Mouse (Mus musculus) liver, embryonic 14.5 days (tissue): ENCODE data around the gene Ecd. TPM values are rescaled to one million over a fixed set of nuclear protein-coding genes. Genes with fewer than 3 reads are reported as not detected.

Source experiments
- ATAC-seq: fragments of 200-750 bp; cut with Nextera tagmentation; 2 replicates; pipeline ENCODE4 v1.8.0; 2017; ENCODE audit warnings: moderate number of reproducible peaks, mild to moderate bottlenecking, moderate library complexity; ENCODE audit not compliant: insufficient read depth
- DNase-seq, 3 experiments: peaks; one replicate each; pipeline ENCODE4 v3.0.0-alpha.2; 2012 to 2013; ENCODE audit warnings: low read depth in 3 of 3, low spot score in 3 of 3
- H3K27ac ChIP-seq: fragments of 300-500 bp; sonication (generic); 2 replicates; pipeline ENCODE4 v1.5.1; 2014; ENCODE audit warnings: moderate library complexity, mild to moderate bottlenecking, control low read depth, inconsistent platforms
- H3K27me3 ChIP-seq: fragments of 300-500 bp; sonication (generic); 2 replicates; pipeline ENCODE4 v1.6.1; 2014; ENCODE audit warnings: mild to moderate bottlenecking, low read length, moderate library complexity; ENCODE audit not compliant: control insufficient read depth, insufficient read depth
- H3K36me3 ChIP-seq: fragments of 300-500 bp; sonication (generic); replicated peaks from 2 replicates; pipeline ENCODE4 v1.6.1; 2014; ENCODE audit warnings: low read depth; ENCODE audit not compliant: control insufficient read depth, insufficient read depth
- H3K4me1 ChIP-seq, 2 experiments: fragments of 200-500 bp in 1 of 2; fragments of 300-500 bp in 1 of 2; sonication (generic) in 1 of 2; replicated peaks; 2 replicates each; pipeline ENCODE4 v1.6.1; 2012 to 2014; ENCODE audit warnings: antibody characterized with exemption in 1 of 2, inconsistent platforms in 1 of 2, low read length in 1 of 2; ENCODE audit not compliant: control insufficient read depth in 2 of 2, insufficient read depth in 2 of 2
- H3K4me2 ChIP-seq: fragments of 300-500 bp; sonication (generic); 2 replicates; pipeline ENCODE4 v1.6.1; 2014; ENCODE audit warnings: low read depth, mild to moderate bottlenecking, control low read depth, moderate library complexity
- H3K4me3 ChIP-seq, 2 experiments: fragments of 200-500 bp in 1 of 2; fragments of 300-500 bp in 1 of 2; sonication (generic) in 1 of 2; 2 replicates each; pipeline ENCODE4 v1.5.1; 2012 to 2014; ENCODE audit warnings: low read depth in 2 of 2, low read length in 2 of 2, mild to moderate bottlenecking in 2 of 2, control low read depth in 1 of 2, inconsistent platforms in 1 of 2, moderate library complexity in 1 of 2; ENCODE audit not compliant: insufficient read depth in 1 of 2
- H3K9ac ChIP-seq: fragments of 300-500 bp; sonication (generic); replicated peaks from 2 replicates; pipeline ENCODE4 v1.6.1; 2014; ENCODE audit warnings: mild to moderate bottlenecking, control low read depth, moderate library complexity
- H3K9me3 ChIP-seq: fragments of 300-500 bp; sonication (generic); 2 replicates; pipeline ENCODE4 v1.6.1; 2016; ENCODE audit warnings: low read length, mixed read lengths; ENCODE audit not compliant: control insufficient read depth
- CTCF ChIP-seq: IDR thresholded peaks from 2 replicates; pipeline ENCODE4 v1.5.1; 2016; ENCODE audit warnings: antibody characterized with exemption, low read depth, control low read depth
- EP300 ChIP-seq: IDR thresholded peaks from 2 replicates; pipeline ENCODE4 v1.6.1; 2016; ENCODE audit warnings: antibody characterized with exemption, low read depth
- WGBS: fragments of 180-500 bp; shearing (Covaris S2); extraction: QIAGEN DNeasy Blood & Tissue Kit; methylation state at CpG from one replicate; pipeline ENCODE4 v1.1.7; 2014; ENCODE audit not compliant: insufficient replicate concordance; 5-methylcytosine and 5-hydroxymethylcytosine counted together
- polyA plus RNA-seq, 2 experiments: library from polyadenylated mRNA; depleted of rRNA in 1 of 2; stranded (reverse) in 1 of 2; unstranded in 1 of 2; fragments of >200 nt; fragmentation: Nextera tagmentation in 1 of 2; extraction: Ambion mirVana in 1 of 2; gene quantifications; 2 replicates each; pipeline versions ENCODE4 v1.2.1 to v1.2.3; 2012 to 2014

The Ecd gene
- polyA plus RNA-seq, 2 experiments = 15.6 to 25.8 TPM

DNA sequence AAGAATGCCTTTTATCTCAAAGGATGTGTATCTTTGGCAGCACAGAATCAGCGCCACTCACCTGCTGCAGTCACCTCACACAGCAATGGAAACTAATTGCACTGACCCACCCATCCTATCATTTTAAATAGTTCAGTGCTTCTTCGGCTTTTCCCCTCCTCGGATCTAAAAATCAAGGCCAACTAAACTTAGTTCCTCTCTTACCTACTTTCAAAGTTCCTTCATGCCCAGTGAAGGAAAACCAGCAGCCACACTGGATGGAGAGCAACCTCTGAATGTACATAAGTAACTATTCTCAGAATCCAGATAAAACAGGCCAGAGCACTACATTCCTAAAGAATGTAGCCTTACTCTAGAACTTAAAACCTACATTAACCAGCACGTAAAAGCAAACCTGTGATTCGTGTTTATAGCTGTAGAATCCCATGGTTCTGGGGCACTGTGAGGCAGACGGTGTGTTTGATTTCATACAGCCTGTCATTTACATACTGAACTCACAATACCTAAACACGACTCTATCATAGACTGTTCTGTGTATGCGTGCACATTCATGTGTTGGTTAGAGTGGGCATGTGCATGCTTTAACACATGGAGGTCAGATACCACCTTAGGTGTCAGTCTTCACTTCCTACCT is 41.6 kb upstream of the Ecd start:
- TF ChIP-seq CTCF (no peak), EP300 (no peak)
- no peak for DNase-seq
- Histone ChIP-seq H3K4me2 (peak overlapping the region; percentile 96), H3K27me3 (no peaks in the 10 kb centered on the region), H3K9me3 (no peaks in the 10 kb centered on the region), H3K36me3 (peaks cover 37% of the 10 kb centered on the region), H3K9ac (peak overlapping the region; percentile 67), H3K27ac (peak overlapping the region; percentile 75; the same call in 1 of the 2 replicates), H3K4me1 (peaks cover 24 to 26% of the 10 kb centered on the region in 2 experiments), H3K4me3 (peak overlapping the region in 1 of 2 experiments; percentile 93; a peak in 2 of 4 replicates)
- no peak for ATAC-seq
- 76% methylated on average over 8 of the region's 8 CpGs for WGBS

DNA sequence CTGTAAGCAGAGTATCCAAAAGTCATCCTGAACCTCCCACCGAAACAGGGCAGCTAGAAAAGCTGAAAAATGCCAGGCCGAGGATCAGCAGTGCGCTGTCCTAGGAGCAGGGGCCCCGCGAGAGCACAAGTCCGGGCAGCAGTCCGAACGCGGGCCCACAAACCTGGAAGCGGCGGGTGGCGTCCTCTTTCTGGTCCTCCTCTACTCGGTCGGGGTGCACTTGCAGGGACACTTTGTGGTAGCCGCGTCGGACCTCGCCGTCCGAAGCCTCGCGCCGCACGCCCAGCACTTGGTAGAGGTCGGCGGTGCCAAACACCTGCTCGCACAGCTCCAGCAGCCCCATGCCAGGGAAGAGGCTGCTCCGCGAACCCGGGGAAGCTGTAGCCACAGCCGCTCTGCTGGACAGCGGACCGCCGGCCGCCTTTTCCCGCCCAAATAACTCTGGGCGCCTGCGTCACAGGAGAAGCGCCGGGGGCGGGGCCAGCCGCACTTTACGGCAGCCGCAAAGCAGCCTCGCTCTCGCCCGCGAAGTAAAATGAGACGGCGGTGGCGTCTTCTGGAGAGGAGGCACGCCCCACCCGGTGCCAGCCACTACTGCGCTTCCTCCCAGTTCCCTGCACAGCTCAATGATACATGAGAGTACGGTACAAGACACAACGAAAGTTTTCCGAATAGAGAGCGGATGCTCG is 40.7 kb upstream of the Ecd start, which contains the start of gene Dnajc9:
Dnajc9 (minus strand) TSS at position 470 of the 689 bp plus-strand sequence.
- Histone ChIP-seq H3K9ac (peak within 1 kb of the TSS; percentile 90), H3K4me3 (peak within 1 kb of the TSS; percentile 84 to 93), H3K36me3 (peaks cover 46% of the 10 kb centered on the region), H3K27me3 (no peaks in the 10 kb centered on the region), H3K4me2 (peak within 1 kb of the TSS; percentile 96), H3K27ac (peak within 1 kb of the TSS; percentile 75), H3K4me1 (peaks cover 20% of the 10 kb centered on the region in 2 experiments), H3K9me3 (no peaks in the 10 kb centered on the region)
- WGBS = under 1% methylated on average over 59 of the region's 59 CpGs
- DNase-seq (peak; percentile 83 to 86 (median 84)), ATAC-seq (peak; percentile 66)
- no peak for TF ChIP-seq CTCF
- peak; percentile 23; the same call in 1 of the 2 replicates for TF ChIP-seq EP300

DNA sequence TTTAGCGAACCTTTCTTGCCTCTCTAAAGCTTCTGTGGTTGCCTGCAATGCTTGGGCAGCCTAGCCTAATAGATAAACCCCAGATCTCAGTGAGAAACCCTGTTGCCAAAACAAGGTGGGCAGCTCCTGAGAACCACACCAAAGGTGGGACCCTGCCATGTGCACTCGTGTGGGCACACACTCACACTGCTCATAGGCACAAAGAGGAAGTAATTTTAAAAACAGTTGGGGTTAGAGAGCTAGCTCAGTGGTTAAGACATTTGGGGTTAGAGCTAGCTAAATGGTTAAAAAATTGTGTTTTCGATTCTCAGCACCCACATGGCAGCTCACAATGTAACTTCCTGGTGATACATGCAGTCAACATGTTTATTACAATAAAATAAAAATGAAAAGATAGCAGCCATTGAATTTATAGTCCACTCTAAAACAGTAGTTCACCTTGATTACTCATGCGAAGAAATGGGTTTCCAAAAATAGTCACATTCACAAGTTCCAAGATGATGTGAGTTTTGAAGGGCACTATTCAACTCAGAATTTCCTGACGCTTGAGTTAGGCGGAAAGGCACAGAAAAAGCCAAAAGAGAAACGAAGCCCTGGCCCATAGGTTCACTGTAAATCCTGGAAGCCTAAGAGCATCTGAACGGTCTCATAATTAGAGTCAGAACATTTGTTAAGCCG is 32.0 kb upstream of the Ecd start:
- Histone ChIP-seq H3K9ac (no peak overlapping the region), H3K4me1 (peaks cover 0 to 7% of the 10 kb centered on the region in 2 experiments; a peak in 2 of 4 replicates), H3K36me3 (peaks cover 19% of the 10 kb centered on the region), H3K27ac (no peak overlapping the region), H3K4me2 (no peak overlapping the region), H3K27me3 (no peaks in the 10 kb centered on the region), H3K9me3 (no peaks in the 10 kb centered on the region), H3K4me3 (no peak overlapping the region)
- DNase-seq = no peak
- TF ChIP-seq EP300 (no peak), CTCF (no peak)
- no peak for ATAC-seq
- WGBS = 63% methylated on average over 9 of the region's 9 CpGs

DNA sequence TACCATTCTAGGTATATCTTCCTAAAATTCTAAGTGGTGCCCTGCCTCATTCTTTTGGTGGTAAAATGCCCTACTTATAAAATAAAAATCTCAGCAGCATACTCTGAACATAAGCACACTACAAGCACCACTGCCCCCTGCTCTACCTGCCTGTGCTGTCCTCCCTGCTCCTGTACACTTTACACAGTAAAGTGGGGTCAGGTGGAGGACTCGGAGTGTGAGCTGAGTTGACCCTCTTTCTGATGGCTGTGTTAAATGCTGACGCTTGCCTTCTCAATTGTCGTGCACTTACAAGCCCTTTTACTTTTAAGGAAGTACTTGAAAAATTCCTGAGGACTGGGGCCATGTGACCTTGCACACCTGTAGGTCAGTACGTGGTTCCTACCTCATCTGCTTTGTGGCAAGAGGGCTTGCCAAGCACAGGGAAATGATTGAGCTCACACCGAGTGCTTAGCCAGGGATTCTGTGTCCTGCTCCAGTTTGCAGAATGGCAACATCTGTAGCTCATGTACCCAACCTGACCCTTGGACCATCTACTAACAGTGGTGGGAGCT is 31.2 kb upstream of the Ecd start:
- H3K4me2 ChIP-seq = no peak overlapping the region
- no peak overlapping the region for H3K27ac ChIP-seq
- no peak for ATAC-seq
- peaks cover 0 to 7% of the 10 kb centered on the region in 2 experiments; a peak in 2 of 4 replicates for H3K4me1 ChIP-seq
- 70% methylated on average over 5 of the region's 5 CpGs for WGBS
- peaks cover 14% of the 10 kb centered on the region for H3K36me3 ChIP-seq
- H3K27me3 ChIP-seq = no peaks in the 10 kb centered on the region
- DNase-seq = no peak
- no peak overlapping the region for H3K4me3 ChIP-seq
- H3K9me3 ChIP-seq = no peaks in the 10 kb centered on the region
- no peak overlapping the region for H3K9ac ChIP-seq
- TF ChIP-seq CTCF (no peak), EP300 (no peak)
